Mouse (Mus musculus) right cerebral cortex, postnatal 25 days (tissue): ENCODE results near the gene Cap2.

Experiments used
- DNase-seq: peaks from one replicate; pipeline ENCODE4 v3.0.0; 2022

The Cap2 gene

DNA sequence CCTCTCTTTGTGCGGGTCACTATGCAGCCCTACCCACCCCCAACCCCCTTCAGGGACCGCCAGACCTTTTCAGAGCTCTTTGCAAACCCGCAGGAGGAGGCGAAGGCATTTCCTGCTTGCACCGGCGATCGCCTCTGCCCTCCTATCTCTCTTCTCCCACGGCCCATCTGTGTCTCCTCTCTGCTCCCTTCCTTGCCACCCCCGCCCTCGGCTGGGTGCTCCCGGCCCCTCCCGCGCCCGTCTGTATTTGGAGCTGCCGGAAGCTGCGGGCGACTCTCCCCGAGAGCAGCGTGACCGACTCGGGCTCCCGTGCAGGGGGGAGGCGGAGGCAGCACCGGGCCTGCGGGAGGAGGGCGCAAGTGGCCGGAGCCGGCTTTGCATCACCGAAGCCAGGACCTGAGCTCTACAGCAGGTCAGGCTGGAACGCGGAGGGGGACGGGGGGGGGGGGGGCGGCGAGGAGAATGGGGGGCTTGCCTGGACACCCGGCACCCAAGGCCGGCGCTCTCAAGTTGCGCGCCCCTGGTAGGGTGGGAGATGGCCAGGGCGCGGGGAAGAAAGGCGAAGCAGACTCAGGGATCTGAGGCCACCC is at the start of gene Cap2:
Cap2 (plus strand) TSS at position 49 of the 590 bp plus-strand sequence.
- DNase-seq = peak; percentile 90

DNA sequence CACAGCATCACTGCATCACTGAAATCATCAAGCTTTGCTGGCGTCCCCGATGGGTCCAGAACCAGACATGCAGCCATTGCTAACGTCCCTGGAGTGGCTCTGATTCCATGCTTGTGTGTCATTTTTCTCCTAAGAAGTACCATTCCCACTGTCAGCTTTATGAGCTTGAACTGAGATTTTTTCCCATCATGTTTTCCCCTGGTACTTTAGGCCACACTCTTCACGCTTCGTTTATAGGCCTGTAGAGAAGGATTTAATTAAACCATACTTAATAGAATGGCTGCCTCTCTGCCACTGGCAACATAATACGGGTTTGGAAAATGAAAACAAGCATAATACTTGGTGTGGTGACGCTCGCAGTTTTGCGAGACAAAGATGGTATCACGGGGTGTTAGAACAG is 42.1 kb upstream of the Cap2 start:
- DNase-seq = no peak

GRCm38 (mm10) chr13:46462280-46462679 is 39.4 kb upstream of the Cap2 start:
- no peak for DNase-seq

GRCm38 (mm10) chr13:46463764-46464163 is 37.9 kb upstream of the Cap2 start:
- no peak for DNase-seq

GRCm38 (mm10) chr13:46468251-46468650 is 33.4 kb upstream of the Cap2 start:
- DNase-seq = no peak

GRCm38 (mm10) chr13:46469536-46469935 is 32.1 kb upstream of the Cap2 start:
- DNase-seq = no peak

DNA sequence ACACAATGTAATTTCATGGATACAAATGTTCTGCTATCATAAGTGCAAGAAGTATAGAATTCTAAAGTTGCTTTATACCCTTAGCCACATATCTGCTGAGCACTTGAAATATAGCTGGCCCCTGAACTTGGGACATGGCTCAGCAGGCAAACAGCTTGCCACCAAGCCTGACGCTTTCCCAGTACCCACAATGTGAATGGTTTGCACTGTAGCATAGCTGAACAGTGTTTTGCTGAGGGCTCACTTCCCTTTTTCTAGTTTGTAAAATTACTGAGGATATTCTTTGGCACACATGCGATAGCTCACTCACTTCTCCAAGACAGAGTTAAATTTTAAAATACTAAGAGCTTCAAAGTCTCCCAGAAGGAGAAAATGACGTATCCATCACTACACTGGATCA is 20.4 kb upstream of the Cap2 start:
- DNase-seq = no peak

GRCm38 (mm10) chr13:46485605-46486004 is 16.0 kb upstream of the Cap2 start:
- DNase-seq = no peak

GRCm38 (mm10) chr13:46488166-46488565 is 13.5 kb upstream of the Cap2 start:
- DNase-seq = no peak

DNA sequence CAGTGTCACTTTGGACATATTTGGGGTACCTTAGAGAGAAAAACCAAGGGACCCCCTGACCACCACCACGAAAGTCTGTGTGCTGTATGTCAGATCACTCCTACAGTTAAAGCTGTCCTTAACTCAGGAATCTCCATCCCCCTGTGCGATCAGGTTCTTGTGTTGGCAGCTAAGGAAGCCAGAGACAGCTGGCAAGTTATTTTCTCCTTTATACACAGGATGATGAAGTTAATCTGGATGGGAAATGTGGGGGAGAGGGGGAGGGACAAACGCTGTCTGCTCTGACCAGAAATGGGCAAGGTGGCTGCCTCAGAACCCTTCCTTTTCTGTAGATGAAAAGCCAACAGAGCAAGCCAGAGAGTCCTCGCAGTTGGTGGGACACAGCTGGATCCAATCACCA is 11.0 kb upstream of the Cap2 start:
- no peak for DNase-seq

DNA sequence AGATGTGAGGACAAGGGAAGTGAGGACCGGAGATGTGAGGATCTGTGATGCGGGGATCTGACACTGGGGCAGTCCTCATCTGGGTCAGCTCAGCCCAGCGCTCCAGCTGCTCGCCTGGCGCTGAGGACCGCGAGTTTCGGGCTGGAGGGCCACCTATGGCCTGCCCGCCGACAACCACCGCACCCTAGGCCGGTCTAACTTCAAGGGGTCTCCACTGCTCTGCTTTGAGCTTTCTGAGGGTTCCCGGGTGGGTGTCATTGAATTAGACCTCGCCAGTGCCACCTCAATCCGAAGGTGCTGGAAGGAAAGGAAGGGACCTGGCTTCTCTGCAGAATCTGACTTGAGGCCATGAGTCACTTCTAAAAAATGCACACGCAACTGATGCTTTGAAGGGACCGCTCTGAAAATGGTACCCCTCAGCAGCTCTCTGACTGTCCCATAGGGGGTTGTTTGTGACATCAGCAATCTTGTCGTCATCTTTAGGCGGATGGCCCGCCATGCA is 793 bp downstream of the Cap2 start:
- DNase-seq = no peak

- DNase-seq = no peak
Observed at GRCm38 (mm10) chr13:46507944-46508343, 6.3 kb downstream of the Cap2 start.

GRCm38 (mm10) chr13:46508823-46509222 is 7.2 kb downstream of the Cap2 start:
- DNase-seq = no peak

GRCm38 (mm10) chr13:46510460-46510859 is 8.8 kb downstream of the Cap2 start:
- DNase-seq = no peak

GRCm38 (mm10) chr13:46514484-46514883 is 12.8 kb downstream of the Cap2 start:
- no peak for DNase-seq

- no peak for DNase-seq
Observed at GRCm38 (mm10) chr13:46515120-46515523, 13.5 kb downstream of the Cap2 start.

DNA sequence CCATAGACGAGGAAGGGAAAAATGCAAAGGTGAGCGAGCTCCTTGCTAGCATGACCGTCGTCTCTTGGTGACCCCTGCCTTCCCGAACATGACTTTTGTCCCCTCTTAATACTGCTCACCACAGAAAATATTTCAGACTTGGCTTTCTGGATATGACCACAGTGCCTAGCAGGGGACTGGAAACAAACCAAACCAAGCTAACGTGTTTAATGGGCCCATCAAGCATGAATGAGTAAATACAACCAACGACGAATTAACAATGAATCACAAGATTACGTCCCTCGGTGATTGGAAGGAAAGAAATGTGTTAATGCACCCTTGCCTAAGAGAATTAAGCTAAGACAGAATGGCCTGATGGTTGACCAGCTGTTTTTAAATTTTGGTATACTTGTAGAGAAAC is 13.9 kb downstream of the Cap2 start:
- no peak for DNase-seq

DNA sequence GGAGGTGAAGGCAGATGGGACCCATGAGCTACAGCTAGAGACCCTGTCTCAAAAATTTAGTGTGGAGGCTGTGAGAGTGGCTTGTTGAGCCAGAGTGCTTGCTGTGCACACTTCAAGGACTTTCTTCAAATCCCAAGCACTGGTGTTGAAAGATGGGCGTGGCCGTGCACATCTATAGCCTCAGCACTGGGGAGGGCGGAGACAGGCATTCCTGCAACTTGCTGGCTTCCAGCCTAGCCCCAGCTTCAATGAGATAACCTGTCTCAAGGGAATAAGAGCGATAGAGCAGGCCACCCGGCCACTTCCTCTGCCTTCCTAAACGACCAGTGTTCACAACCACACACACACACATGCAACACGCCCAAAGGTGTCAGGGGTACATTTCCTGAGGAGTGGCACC is 14.5 kb downstream of the Cap2 start:
- no peak for DNase-seq

GRCm38 (mm10) chr13:46517211-46517685 is 15.6 kb downstream of the Cap2 start:
- DNase-seq = peak; percentile 80

GRCm38 (mm10) chr13:46521482-46521881 is 19.8 kb downstream of the Cap2 start:
- no peak for DNase-seq

DNA sequence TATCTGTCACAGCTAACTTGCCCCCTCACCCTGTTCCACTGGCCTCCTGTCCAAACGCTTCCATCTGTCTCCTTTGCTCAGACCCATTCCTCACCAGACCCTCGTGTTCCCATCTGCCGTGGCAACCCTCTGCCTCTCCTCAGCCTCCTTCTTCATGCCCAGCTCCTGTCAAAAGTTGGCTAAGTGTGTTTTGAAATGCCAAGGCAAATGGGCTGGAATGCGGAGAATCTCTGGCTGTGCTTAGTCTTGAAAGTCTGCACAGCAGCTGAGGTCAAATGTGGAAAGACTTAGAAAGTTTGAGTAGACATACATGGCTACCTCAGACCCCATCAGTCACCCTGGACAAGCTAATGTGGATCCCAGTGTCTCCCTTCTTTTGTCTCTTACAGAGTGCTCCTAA is 21.1 kb downstream of the Cap2 start:
- DNase-seq = no peak

GRCm38 (mm10) chr13:46523235-46523634 is 21.6 kb downstream of the Cap2 start:
- no peak for DNase-seq

GRCm38 (mm10) chr13:46523712-46524111 is 22.1 kb downstream of the Cap2 start:
- peak; percentile 53 for DNase-seq

GRCm38 (mm10) chr13:46525295-46526255 is 23.9 kb downstream of the Cap2 start:
- DNase-seq = no peak
